Mouse (Mus musculus): ENCODE measurements around the gene Strip2. TPM values are rescaled to one million over a fixed set of nuclear protein-coding genes. Genes with fewer than 3 reads are reported as not detected.

The Strip2 gene
- polyA plus RNA-seq, 1 experiment = 0.88 TPM

DNA sequence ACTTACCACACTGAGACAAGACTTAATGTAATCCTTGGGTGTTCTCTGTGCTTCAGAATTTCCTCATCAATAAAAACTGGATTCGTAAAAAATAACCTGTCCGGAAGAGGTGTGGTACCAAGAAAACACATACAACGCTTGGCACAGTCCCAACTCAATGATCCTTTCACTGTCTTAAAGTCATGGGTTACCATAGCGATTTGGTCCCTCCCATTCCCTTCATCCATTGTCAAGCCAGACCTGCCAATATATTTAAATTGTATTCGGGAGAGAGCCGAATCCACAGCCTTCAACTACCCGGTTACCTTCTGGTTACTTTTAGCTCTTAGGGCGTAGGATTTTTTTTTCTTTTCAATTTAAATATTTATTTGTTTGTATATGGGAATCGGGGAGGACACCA is 976 bp upstream of the Strip2 start:
- peaks cover 6% of the 10 kb centered on the region for H3K27me3 ChIP-seq (ENCODE audit: control insufficient read depth, insufficient read depth, low read length, poor library complexity, severe bottlenecking)
- H3K4me3 ChIP-seq (ENCODE audit: low read depth, low read length) = no peak overlapping the region
- H3K27ac ChIP-seq (ENCODE audit: insufficient read depth, low read length) = no peak overlapping the region
- H3K36me3 ChIP-seq (ENCODE audit: control insufficient read depth, insufficient read depth, low read length, poor library complexity, severe bottlenecking) = no peaks in the 10 kb centered on the region
- H3K4me1 ChIP-seq (ENCODE audit: control insufficient read depth, insufficient read depth, low read length) = no peaks in the 10 kb centered on the region
- no peak overlapping the region for H3K9ac ChIP-seq (ENCODE audit: low read depth, poor library complexity, severe bottlenecking)
- H3K9me3 ChIP-seq (replicated peaks; ENCODE audit: control insufficient read depth, insufficient read depth, low read length, poor library complexity, severe bottlenecking) = no peaks in the 10 kb centered on the region
- TF ChIP-seq POLR2A (IDR thresholded peaks at IDR 0.05; ENCODE audit: insufficient read depth, low read length) (no peak), EP300 (IDR thresholded peaks at IDR 0.05; ENCODE audit: insufficient read depth, low read depth, low read length) (no peak), CTCF (IDR thresholded peaks at IDR 0.05; ENCODE audit: low read depth, low read length) (no peak)

DNA sequence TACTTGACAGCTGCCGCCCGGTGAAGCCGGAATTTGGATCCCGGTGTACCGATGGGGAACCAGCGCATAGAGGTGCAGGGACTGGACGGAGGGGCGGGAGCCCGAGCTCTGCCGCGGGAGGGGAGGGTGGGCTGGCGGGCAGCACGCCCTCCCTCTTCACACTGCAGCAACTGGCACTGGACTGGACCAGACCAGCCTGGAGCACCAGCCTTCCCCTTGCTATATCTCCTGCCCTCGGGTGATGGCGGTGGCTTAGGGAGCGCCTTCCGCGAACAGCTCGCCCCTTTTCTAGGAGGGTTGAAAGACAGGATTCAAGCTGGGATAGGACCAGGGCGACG is 540 bp downstream of the Strip2 start:
- H3K4me3 ChIP-seq (ENCODE audit: low read depth, low read length) = peak overlapping the region; percentile 88
- no peaks in the 10 kb centered on the region for H3K9me3 ChIP-seq (replicated peaks; ENCODE audit: control insufficient read depth, insufficient read depth, low read length, poor library complexity, severe bottlenecking)
- TF ChIP-seq EP300 (IDR thresholded peaks at IDR 0.05; ENCODE audit: insufficient read depth, low read depth, low read length) (no peak), POLR2A (IDR thresholded peaks at IDR 0.05; ENCODE audit: insufficient read depth, low read length) (no peak), CTCF (IDR thresholded peaks at IDR 0.05; ENCODE audit: low read depth, low read length) (no peak)
- no peak overlapping the region for H3K27ac ChIP-seq (ENCODE audit: insufficient read depth, low read length)
- H3K4me1 ChIP-seq (ENCODE audit: control insufficient read depth, insufficient read depth, low read length) = no peaks in the 10 kb centered on the region
- H3K27me3 ChIP-seq (ENCODE audit: control insufficient read depth, insufficient read depth, low read length, poor library complexity, severe bottlenecking) = peaks cover 6% of the 10 kb centered on the region
- no peaks in the 10 kb centered on the region for H3K36me3 ChIP-seq (ENCODE audit: control insufficient read depth, insufficient read depth, low read length, poor library complexity, severe bottlenecking)
- H3K9ac ChIP-seq (ENCODE audit: low read depth, poor library complexity, severe bottlenecking) = peak overlapping the region; percentile 50

DNA sequence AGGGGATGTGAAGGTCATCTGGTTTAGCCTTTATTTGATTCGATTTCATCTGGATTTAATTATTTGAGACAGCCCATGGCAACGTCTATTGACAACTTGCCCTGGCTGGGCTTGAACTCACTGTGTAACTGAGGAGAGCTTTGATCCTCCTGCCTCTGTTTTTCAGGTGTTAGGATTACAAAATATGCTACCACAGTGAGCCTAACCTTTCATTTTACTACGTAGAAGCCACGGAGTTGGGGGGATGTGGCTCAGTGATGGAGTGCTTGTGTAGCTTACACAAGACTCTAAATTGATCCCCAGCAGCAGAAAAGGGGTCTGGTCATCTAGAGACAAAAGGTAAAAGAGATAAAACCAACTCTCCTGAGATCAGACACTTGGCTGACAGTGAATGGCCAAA is 1.1 kb downstream of the Strip2 start:
- Histone ChIP-seq H3K27ac (ENCODE audit: insufficient read depth, low read length) (no peak overlapping the region), H3K27me3 (ENCODE audit: control insufficient read depth, insufficient read depth, low read length, poor library complexity, severe bottlenecking) (peaks cover 6% of the 10 kb centered on the region), H3K4me3 (ENCODE audit: low read depth, low read length) (no peak overlapping the region), H3K36me3 (ENCODE audit: control insufficient read depth, insufficient read depth, low read length, poor library complexity, severe bottlenecking) (no peaks in the 10 kb centered on the region), H3K9ac (ENCODE audit: low read depth, poor library complexity, severe bottlenecking) (no peak overlapping the region), H3K9me3 (replicated peaks; ENCODE audit: control insufficient read depth, insufficient read depth, low read length, poor library complexity, severe bottlenecking) (no peaks in the 10 kb centered on the region), H3K4me1 (ENCODE audit: control insufficient read depth, insufficient read depth, low read length) (no peaks in the 10 kb centered on the region)
- TF ChIP-seq POLR2A (IDR thresholded peaks at IDR 0.05; ENCODE audit: insufficient read depth, low read length) (no peak), CTCF (IDR thresholded peaks at IDR 0.05; ENCODE audit: low read depth, low read length) (no peak), EP300 (IDR thresholded peaks at IDR 0.05; ENCODE audit: insufficient read depth, low read depth, low read length) (no peak)

DNA sequence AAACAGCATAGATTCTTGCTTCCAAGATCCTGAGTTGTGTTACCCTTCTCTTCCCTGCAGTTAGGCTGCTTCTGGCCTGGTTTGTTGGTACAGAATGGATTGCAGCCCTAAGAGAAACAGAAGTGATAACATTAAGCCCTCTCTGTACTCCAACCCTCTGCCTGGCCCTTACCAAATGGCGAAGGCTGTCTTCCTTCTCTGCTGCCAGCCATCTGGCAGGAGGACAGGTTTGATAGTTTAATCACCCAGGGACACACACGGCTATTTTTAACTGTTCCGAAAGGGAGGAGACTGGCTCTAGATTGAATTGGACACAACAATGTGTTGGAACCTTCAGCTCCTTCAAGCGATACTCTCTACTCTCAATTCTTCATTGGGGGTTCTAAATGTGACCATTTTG is 6.7 kb downstream of the Strip2 start:
- no peaks in the 10 kb centered on the region for H3K9me3 ChIP-seq (replicated peaks; ENCODE audit: control insufficient read depth, insufficient read depth, low read length, poor library complexity, severe bottlenecking)
- TF ChIP-seq POLR2A (IDR thresholded peaks at IDR 0.05; ENCODE audit: insufficient read depth, low read length) (no peak), CTCF (IDR thresholded peaks at IDR 0.05; ENCODE audit: low read depth, low read length) (no peak), EP300 (IDR thresholded peaks at IDR 0.05; ENCODE audit: insufficient read depth, low read depth, low read length) (no peak)
- H3K4me1 ChIP-seq (ENCODE audit: control insufficient read depth, insufficient read depth, low read length) = no peaks in the 10 kb centered on the region
- no peak overlapping the region for H3K9ac ChIP-seq (ENCODE audit: low read depth, poor library complexity, severe bottlenecking)
- H3K36me3 ChIP-seq (ENCODE audit: control insufficient read depth, insufficient read depth, low read length, poor library complexity, severe bottlenecking) = no peaks in the 10 kb centered on the region
- H3K27me3 ChIP-seq (ENCODE audit: control insufficient read depth, insufficient read depth, low read length, poor library complexity, severe bottlenecking) = 0 out of 2 replicates have a peak, but pooled peaks cover 2% of the 10 kb centered on the region
- H3K4me3 ChIP-seq (ENCODE audit: low read depth, low read length) = no peak overlapping the region
- H3K27ac ChIP-seq (ENCODE audit: insufficient read depth, low read length) = no peak overlapping the region

DNA sequence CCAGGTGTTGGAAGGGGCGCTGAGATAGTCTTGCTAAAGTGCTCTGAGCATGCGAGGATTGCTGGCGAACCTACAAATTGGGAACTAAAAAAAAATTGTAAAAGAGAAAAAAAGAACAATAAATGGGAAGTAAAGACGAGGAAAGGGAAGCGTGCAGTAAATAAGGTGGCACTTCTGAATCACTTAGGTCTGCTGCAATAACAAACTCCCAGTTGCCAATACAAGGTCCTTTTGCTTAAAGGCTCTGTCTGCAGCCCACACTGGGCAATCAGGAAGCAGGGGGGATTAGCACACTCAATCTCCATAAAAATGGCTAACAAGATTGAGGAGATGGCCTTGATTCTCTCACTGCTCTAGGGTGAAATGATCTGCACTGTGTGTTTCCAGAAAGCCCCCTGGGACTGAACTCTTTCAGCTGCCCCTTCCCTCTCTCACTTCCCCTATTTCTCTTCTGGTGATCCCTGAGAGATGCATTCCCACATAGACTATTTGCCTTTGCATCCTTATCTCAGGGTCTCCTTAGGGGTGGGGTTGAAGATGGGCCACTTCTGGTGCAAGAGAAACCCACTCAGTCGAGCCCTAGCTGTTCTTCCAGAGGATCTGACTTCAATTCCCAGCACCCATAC is 8.9 kb downstream of the Strip2 start:
- Histone ChIP-seq H3K9ac (ENCODE audit: low read depth, poor library complexity, severe bottlenecking) (no peak overlapping the region), H3K9me3 (replicated peaks; ENCODE audit: control insufficient read depth, insufficient read depth, low read length, poor library complexity, severe bottlenecking) (no peaks in the 10 kb centered on the region), H3K4me1 (ENCODE audit: control insufficient read depth, insufficient read depth, low read length) (no peaks in the 10 kb centered on the region), H3K27me3 (ENCODE audit: control insufficient read depth, insufficient read depth, low read length, poor library complexity, severe bottlenecking) (no peaks in the 10 kb centered on the region), H3K36me3 (ENCODE audit: control insufficient read depth, insufficient read depth, low read length, poor library complexity, severe bottlenecking) (no peaks in the 10 kb centered on the region), H3K27ac (ENCODE audit: insufficient read depth, low read length) (no peak overlapping the region), H3K4me3 (ENCODE audit: low read depth, low read length) (no peak overlapping the region)
- TF ChIP-seq POLR2A (IDR thresholded peaks at IDR 0.05; ENCODE audit: insufficient read depth, low read length) = no peak
- no peak for TF ChIP-seq CTCF (IDR thresholded peaks at IDR 0.05; ENCODE audit: low read depth, low read length)
- TF ChIP-seq EP300 (IDR thresholded peaks at IDR 0.05; ENCODE audit: insufficient read depth, low read depth, low read length) = no peak

DNA sequence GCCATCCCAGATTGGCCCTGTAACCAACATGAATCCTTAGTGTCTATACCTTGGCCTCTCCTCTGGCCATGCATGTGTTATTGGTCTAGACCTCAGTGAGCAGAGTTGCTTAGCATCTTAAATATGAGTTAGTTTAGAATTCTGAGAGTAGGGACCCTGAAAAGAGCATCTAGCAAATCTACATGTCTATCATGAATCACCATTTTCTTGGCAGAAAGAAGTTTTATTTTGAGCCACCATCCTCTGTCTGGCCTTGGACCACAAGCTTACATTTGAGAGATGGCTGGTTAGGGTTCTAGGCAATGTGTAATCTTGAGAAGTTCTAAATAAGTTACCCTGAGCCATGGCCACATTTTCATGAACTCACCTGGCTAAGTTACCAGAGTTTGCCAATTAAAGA is 13.3 kb downstream of the Strip2 start:
- no peak overlapping the region for H3K27ac ChIP-seq (ENCODE audit: insufficient read depth, low read length)
- no peaks in the 10 kb centered on the region for H3K4me1 ChIP-seq (ENCODE audit: control insufficient read depth, insufficient read depth, low read length)
- TF ChIP-seq CTCF (IDR thresholded peaks at IDR 0.05; ENCODE audit: low read depth, low read length) (no peak), EP300 (IDR thresholded peaks at IDR 0.05; ENCODE audit: insufficient read depth, low read depth, low read length) (no peak), POLR2A (IDR thresholded peaks at IDR 0.05; ENCODE audit: insufficient read depth, low read length) (no peak)
- H3K9ac ChIP-seq (ENCODE audit: low read depth, poor library complexity, severe bottlenecking) = no peak overlapping the region
- no peaks in the 10 kb centered on the region for H3K27me3 ChIP-seq (ENCODE audit: control insufficient read depth, insufficient read depth, low read length, poor library complexity, severe bottlenecking)
- no peaks in the 10 kb centered on the region for H3K9me3 ChIP-seq (replicated peaks; ENCODE audit: control insufficient read depth, insufficient read depth, low read length, poor library complexity, severe bottlenecking)
- H3K36me3 ChIP-seq (ENCODE audit: control insufficient read depth, insufficient read depth, low read length, poor library complexity, severe bottlenecking) = no peaks in the 10 kb centered on the region
- no peak overlapping the region for H3K4me3 ChIP-seq (ENCODE audit: low read depth, low read length)

All from ES-Bruce4 (cell line).